Mouse (Mus musculus) kidney, adult 2 months (tissue): ENCODE data around the gene Elavl2.

Experiments
- CTCF ChIP-seq: fragments of 200-500 bp; conservative IDR thresholded peaks from 2 replicates; pipeline ENCODE4 v1.5.1; 2011; ENCODE audit warnings: low read depth, mild to moderate bottlenecking, control low read depth, low read length, moderate library complexity, mixed read lengths; ENCODE audit not compliant: insufficient read depth, insufficient read length
- POLR2A ChIP-seq: fragments of 200-500 bp; IDR thresholded peaks from one replicate; pipeline ENCODE4 v1.6.1; 2011; ENCODE audit warnings: low read depth, low read length, control low read depth

DNA sequence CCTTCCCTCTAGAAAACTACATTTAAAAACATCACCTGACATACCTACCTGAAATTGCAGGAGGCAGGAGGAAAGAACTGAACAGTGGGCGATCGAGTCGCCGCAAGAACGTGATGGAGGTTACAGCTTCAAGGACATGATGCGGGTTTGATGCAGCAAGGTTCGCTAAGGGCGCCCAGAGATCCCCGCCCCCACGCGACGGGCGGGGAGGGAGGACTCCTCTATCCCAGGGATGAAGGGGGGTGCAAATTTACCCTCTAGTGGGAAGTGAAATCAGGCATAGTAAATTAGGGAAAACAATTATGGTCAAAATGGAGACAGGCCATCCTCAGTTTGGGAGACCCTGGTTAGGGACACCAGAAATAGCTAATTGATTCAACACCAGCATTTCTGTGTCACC lies 27.7 kb downstream of the Elavl2 start:
- no peak for TF ChIP-seq CTCF
- TF ChIP-seq POLR2A, result no peak
